Mouse (Mus musculus) CD4-positive, CD25-positive, alpha-beta regulatory T cell, adult 2 months (primary cell): ENCODE results near the gene Gm2a.
"Not testable (repeated sequence)": the region's sequence is repeated elsewhere in the genome, so short reads cannot be mapped to it uniquely, and the experiment has no call there.

ENCODE experiments used
- DNase-seq: peaks from one replicate; pipeline ENCODE4 v3.0.0-alpha.2; 2012; ENCODE audit warnings: low read depth, low spot score

Gene Gm2a

DNA sequence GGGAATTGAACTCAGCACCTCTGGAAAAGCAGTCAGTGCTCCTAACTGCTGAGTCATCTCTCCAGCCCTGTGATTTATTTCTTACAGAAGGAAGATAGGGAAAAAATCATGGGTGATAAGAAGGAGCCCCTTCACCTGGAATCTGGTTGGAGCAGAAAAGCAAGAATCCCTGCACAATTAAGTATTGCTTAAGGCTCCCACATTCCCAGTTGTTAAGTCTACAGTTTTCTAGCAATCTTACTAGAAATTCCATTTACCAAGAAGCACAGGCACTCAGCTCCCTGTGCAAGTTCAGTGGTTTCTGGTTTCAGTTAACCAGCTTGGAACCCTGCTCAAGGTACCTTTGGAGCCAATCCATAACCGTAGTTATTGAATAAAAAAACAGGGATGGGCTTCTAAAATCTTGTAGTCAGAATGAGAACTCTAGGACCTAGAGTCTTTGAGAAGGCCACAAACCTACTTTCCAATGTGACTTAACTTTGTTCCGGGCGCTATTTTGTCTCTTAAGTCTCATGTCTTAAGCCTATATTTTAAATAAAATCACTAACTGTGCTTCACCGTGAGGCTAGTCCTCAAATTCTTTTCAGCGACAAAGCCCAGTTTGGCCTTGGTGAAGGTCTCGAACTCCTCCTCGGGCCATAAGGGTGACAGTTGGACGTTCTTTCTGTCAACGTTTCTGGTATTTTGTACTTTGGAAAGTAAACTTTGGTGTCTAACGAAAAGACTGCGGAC is 1.0 kb upstream of the Gm2a start:
- no peak for DNase-seq

DNA sequence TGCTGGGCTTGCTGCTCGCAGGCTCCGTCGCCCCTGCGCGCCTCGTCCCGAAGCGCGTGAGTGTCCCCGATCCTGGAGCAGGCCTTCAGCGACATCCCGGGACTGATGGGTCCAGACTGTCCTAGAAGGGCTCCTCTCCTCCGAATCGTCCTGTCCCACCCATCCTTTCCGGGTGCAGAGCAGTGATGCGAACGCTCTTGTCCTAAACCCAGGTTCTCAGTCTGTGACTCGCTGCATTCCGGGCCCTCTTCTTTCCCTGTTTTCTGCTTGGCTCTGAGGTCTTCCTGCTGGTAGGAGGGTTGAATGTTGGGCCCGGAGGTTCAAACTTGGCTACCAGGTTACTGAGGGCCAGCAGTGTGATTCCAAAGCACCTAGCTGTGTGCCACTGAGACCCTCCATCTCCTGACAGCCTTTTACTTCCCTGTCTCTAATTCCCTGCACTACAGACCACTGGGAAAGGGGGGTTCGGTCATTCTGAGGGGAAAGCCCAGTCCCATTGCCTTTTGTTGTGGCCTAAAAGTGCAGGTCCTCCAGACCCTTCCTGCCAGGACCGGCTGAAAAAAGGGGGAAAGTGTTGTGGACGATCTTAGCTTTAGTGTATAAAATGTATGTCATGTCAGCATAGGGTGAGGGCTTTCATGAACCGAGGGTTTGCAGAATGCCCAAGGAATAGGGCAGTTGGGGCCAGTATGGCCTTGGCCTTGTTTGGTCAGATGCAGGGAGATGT is 437 bp downstream of the Gm2a start:
- peak; percentile 21 for DNase-seq

DNA sequence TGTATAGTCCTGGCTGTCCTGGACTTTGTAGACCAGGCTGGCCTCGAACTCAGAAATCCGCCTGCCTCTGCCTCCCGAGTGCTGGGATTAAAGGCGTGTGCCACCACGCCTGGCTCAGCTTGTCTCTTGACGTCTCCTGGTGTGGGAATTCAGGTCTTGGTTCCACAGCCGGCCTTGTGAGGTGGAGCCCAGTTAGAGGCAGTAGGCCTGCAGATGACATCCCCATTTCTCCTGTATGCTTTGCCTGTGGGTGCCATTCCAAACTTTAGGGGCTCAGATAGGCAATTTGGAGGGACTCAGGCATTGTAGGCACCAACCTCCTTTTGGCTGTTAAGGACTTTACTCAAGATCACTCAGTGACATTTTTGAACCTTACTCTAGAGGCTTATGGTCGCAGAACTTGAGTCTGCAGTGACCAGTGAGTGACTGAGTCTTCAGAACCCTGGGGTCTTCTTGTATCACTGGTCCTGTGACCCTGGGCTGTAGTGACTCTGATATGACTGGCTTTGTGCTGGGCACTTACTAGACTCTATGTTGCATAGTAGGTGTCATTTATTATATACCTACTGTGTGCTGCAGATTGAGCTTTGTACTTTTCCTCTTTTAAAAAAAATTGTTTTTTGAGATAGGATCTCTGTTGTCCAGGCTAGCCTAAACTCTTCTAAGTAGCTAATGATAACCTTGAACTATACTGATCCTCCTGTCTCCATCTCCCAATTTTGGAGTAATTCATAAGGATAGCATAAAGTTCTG is 1.3 kb downstream of the Gm2a start:
- no peak for DNase-seq

DNA sequence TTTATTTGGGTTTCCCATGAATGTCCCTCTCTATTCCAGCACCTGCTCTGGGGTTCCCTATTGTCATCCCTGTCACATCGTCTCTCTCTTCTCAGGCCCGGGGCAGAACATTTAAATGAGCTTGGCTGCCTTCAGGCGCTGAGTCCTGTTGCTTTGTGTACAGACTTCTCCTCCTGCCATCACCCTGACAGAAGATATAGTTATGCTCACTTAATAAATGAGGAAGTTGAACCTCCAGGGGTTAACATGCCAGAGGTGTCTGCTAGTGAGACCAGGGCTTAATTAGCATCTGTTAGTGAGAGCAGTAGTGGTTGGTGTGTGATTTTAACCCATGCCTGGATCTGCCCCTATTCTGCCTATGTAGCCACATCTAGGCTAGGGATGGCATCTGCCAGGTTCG is 2.0 kb downstream of the Gm2a start:
- DNase-seq, result no peak

GRCm38 (mm10) chr11:55102015-55102414 is 4.1 kb downstream of the Gm2a start:
- no peak for DNase-seq

DNA sequence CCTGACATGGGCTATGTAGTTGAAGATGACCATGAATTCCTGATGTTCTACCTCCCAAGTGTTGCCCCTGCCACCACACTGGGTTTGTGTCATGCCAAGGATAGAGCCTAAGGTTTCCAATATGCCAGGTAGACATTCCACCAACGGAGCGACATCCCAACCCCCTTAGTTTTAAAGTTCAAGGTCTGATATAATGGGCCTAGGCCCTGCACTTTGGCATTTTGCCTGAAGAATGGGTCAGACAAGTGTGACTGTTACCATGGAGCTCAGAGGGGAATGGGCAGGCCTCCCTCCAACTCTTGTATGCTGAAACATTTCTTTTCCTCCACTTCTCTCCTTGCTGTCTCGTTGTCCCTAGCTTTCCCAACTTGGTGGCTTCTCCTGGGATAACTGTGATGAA is 5.3 kb downstream of the Gm2a start:
- no peak for DNase-seq

DNA sequence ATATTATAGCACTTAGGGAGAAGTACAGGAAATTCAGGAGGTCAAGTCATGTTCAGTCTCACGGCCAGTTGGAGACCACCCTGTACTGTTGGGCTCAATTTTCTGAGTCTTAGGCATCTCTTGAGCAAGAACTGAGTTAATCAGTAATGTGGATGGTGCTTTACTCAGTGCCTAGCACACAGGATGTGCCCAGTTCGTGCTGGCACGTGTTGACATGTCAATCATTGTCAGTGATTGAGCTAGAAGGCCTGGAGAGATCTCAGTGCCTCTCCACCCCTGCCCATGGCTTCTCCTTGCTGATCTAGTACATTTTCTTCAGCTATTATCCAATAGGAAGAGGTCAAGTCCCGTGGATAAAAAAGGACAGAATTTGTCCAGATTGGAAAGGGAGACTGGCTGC is 7.5 kb downstream of the Gm2a start:
- DNase-seq, result no peak

GRCm38 (mm10) chr11:55106636-55107035 is 8.7 kb downstream of the Gm2a start:
- DNase-seq, result no peak

DNA sequence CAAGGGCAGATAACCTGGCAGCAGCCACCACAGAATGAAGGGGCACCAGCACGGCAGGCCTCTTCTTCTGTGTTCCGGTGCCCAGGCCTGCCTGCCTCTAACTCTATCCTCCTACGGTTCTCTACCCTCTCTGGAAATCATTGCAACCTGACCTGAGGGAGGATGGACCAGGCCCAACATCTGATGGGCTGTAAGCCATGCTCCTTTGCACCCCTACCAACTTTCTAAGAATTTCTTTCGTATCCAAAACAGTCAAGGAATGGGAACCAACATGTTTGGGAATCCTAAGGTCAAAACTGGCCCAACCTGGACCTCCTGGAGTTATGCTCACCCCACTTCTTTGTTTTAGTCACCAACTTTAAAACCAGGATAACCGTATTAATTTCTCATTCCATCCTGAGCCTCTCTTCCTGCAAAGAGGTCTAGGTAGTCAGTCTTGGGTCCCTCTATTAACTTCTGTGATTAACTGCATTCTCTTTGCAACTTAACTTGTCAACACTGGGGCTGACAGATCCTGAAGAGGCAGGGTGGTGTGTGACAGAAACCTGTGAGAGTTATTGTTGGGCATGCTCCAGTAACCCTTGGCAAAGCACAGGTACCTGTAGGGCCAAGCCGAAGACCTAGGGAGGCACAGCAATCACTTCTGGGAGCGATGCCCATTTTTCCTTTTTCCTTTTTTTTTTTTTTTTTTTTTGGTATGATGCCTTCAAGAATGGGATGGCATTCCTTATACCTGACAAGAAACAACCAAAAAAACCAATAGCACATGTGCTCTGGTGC is 11.8 kb downstream of the Gm2a start:
- no peak for DNase-seq

GRCm38 (mm10) chr11:55110566-55111169 is 12.8 kb downstream of the Gm2a start:
- no peak for DNase-seq

- peak; percentile 54 for DNase-seq
Observed at GRCm38 (mm10) chr11:55113209-55113860, 15.4 kb downstream of the Gm2a start.

GRCm38 (mm10) chr11:55113861-55114250 is 15.9 kb downstream of the Gm2a start:
- not testable (repeated sequence) for DNase-seq

DNA sequence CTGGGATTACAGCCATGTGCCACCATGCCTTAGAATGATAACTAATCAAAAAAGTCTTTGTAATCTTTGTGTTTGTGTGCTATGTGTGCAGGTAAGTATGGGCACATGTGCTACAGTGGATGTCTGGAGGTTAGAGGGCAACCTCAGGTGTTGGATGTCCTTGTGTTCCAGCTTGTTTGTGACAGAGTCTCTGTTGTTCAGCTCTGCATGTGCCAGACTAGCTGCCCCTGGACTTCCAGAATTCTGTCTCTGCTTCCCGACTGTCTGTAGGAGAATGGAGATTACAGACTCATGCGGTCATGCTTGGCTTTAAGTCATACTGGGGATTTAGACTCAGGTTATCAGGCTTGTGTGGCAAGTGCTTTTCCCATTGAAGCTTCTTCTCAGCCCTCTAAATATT is 16.4 kb downstream of the Gm2a start:
- no peak for DNase-seq

DNA sequence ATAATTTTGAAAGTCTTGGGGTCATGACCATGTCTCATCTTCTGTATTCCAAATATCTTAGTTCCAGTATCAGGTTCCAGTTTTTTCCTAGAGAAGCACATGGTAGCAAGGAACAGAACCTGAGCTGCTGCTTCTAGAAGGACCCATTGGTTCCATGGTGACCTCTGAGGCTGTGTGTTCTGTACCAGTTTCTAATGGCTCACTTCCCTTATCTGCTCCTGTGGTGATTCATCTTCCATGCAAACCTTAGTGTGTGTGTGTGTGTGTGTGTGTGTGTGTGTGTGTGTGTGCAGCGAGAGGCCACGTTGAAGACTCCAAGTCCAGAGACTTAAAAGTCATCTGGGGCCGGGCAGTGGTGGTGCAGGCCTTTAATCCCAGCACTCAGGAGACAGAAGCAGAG is 18.1 kb downstream of the Gm2a start:
- DNase-seq, result no peak

- DNase-seq, result no peak
Observed at GRCm38 (mm10) chr11:55117031-55117430, 19.1 kb downstream of the Gm2a start.

GRCm38 (mm10) chr11:55120279-55120678 is 22.4 kb downstream of the Gm2a start:
- DNase-seq, result no peak

GRCm38 (mm10) chr11:55120821-55121271 is 22.9 kb downstream of the Gm2a start:
- DNase-seq, result peak; percentile 73

DNA sequence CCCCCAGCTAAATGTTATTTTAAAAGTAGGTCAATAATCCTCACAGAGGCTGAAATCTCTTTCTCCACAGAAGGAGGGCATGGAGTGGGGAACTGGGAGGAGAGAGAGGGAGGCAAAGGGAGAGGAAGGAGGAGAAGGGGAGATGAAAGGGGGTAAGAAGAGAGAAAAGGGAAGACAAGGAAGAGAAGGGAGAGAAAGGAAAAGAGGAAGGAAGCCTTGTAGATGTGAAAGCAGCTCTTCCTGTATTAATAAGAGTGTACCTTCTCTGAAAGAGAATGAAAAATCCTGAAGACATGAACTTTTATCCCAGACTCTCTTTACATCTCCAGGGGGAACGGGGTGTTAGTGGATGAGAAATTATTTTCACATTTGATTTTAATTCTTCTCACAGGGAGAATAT is 23.5 kb downstream of the Gm2a start:
- no peak for DNase-seq

DNA sequence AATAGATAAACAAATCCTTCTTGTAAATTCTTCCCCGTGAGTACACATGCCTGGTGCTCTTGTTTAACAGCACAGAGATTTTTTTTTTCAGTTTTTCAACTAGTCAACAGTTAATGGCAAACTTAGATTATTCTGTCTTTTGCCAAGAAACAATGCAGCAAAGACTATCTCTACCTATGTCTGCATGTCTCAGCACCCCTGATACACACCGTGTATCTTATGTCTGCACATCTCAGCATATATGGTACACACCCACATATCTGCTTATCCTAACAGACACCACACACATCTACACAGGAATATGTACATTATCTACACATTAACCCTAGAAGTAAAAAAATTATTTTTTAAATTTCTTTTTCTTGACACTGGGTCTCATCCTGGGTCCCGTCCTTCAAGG is 28.7 kb downstream of the Gm2a start:
- no peak for DNase-seq

DNA sequence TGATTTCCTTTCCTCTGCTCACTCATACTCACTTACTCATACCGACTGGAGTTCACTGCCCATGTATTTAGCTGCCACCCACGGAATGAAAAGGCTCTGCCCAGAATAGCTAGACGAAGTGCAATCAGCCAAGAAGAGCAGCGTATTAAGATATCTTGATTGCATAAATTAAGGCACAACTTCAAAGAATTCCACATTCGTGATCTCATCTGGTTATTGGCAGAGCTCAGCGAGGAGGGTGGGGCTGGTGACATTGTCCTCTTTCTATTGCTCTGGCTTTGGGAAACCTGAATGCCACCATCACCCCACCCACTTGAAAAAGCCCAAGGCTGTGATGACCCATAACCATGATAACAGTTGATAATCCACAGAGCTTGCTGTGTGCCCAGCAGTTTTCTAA is 30.0 kb downstream of the Gm2a start:
- peak; percentile 55 for DNase-seq

DNA sequence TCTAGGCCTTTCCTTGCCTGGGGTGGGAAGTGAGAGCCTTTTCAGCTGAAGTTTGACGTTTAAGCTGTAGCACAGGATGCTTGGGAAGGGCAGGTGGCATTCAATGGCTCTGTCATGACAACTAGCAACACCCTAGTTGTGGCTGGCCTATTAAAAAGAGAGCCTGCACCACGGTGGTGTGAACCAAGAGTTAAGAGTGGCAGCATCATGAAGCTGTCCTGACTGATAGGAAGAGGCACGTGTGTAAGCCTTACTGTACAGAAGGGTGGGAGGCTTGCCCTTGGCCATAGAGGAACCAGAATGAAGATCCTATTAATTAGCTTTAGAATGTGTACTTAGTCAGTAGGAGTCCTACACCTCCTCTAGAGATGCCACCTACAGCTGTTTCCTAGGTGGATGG is 30.5 kb downstream of the Gm2a start:
- no peak for DNase-seq
